Mouse (Mus musculus): Measurements from ENCODE around the gene Henmt1.

Henmt1 gene

GRCm38 (mm10) chr3:108939573-108939972, at the start of gene Henmt1:
Gene Henmt1, plus strand, starts transcription at chr3:108939873.
- no peak for DNase-seq (ENCODE audit: extremely low read depth, low read depth)

GRCm38 (mm10) chr3:108889908-108890307, 49.8 kb upstream of the Henmt1 start, which contains the start of gene Fndc7:
Gene Fndc7, minus strand, starts transcription at chr3:108890008.
- DNase-seq (ENCODE audit: extremely low read depth, low read depth): no peak

- DNase-seq (ENCODE audit: extremely low read depth, low read depth): no peak
These were observed 47.6 kb upstream of the Henmt1 start for GRCm38 (mm10) chr3:108892080-108892479.

GRCm38 (mm10) chr3:108892914-108893313, 46.8 kb upstream of the Henmt1 start:
- DNase-seq (ENCODE audit: extremely low read depth, low read depth): no peak

- DNase-seq (ENCODE audit: extremely low read depth, low read depth): no peak
These were observed 41.0 kb upstream of the Henmt1 start for GRCm38 (mm10) chr3:108898640-108899039.

GRCm38 (mm10) chr3:108900147-108900546, 39.5 kb upstream of the Henmt1 start:
- DNase-seq (ENCODE audit: extremely low read depth, low read depth): no peak

- no peak for DNase-seq (ENCODE audit: extremely low read depth, low read depth)
These were observed 39.0 kb upstream of the Henmt1 start for GRCm38 (mm10) chr3:108900681-108901080.

GRCm38 (mm10) chr3:108902038-108902437, 37.6 kb upstream of the Henmt1 start:
- no peak for DNase-seq (ENCODE audit: extremely low read depth, low read depth)

GRCm38 (mm10) chr3:108902934-108903333, 36.7 kb upstream of the Henmt1 start:
- DNase-seq (ENCODE audit: extremely low read depth, low read depth): no peak

GRCm38 (mm10) chr3:108910303-108911080, 29.2 kb upstream of the Henmt1 start:
- no peak for DNase-seq (ENCODE audit: extremely low read depth, low read depth)

- peak; percentile 66 for DNase-seq (ENCODE audit: extremely low read depth, low read depth)
These were observed 28.6 kb upstream of the Henmt1 start for GRCm38 (mm10) chr3:108911081-108911547.

- DNase-seq (ENCODE audit: extremely low read depth, low read depth): peak; percentile 95
These were observed 27.9 kb upstream of the Henmt1 start, which contains the start of gene Prpf38b for GRCm38 (mm10) chr3:108911548-108912413. Gene Prpf38b, minus strand, starts transcription at chr3:108911727.

GRCm38 (mm10) chr3:108915999-108916398, 23.7 kb upstream of the Henmt1 start:
- no peak for DNase-seq (ENCODE audit: extremely low read depth, low read depth)

GRCm38 (mm10) chr3:108916857-108917256, 22.8 kb upstream of the Henmt1 start:
- DNase-seq (ENCODE audit: extremely low read depth, low read depth): peak; percentile 54

GRCm38 (mm10) chr3:108917986-108918385, 21.7 kb upstream of the Henmt1 start:
- no peak for DNase-seq (ENCODE audit: extremely low read depth, low read depth)

GRCm38 (mm10) chr3:108918852-108919251, 20.8 kb upstream of the Henmt1 start:
- no peak for DNase-seq (ENCODE audit: extremely low read depth, low read depth)

GRCm38 (mm10) chr3:108920442-108921070, 19.1 kb upstream of the Henmt1 start:
- no peak for DNase-seq (ENCODE audit: extremely low read depth, low read depth)

GRCm38 (mm10) chr3:108921822-108922221, 17.9 kb upstream of the Henmt1 start:
- DNase-seq (ENCODE audit: extremely low read depth, low read depth): no peak

- DNase-seq (ENCODE audit: extremely low read depth, low read depth): no peak
These were observed 14.0 kb upstream of the Henmt1 start for GRCm38 (mm10) chr3:108925677-108926076.

- DNase-seq (ENCODE audit: extremely low read depth, low read depth): no peak
These were observed 13.4 kb upstream of the Henmt1 start for GRCm38 (mm10) chr3:108926308-108926707.

GRCm38 (mm10) chr3:108933557-108933956, 6.1 kb upstream of the Henmt1 start:
- no peak for DNase-seq (ENCODE audit: extremely low read depth, low read depth)

GRCm38 (mm10) chr3:108938691-108939090, 982 bp upstream of the Henmt1 start:
- no peak for DNase-seq (ENCODE audit: extremely low read depth, low read depth)
